Mouse (Mus musculus) spleen, adult 2 months (tissue): ENCODE measurements around the gene Cstf1.

Experiments
- CTCF ChIP-seq: fragments of 200-500 bp; IDR thresholded peaks from 2 replicates; pipeline ENCODE4 v1.5.1; 2011; ENCODE audit warnings: mild to moderate bottlenecking, inconsistent platforms; ENCODE audit not compliant: insufficient read depth, insufficient read length, insufficient replicate concordance; ENCODE audit errors: extremely low read depth
- POLR2A ChIP-seq: fragments of 200-500 bp; IDR thresholded peaks from 2 replicates; pipeline ENCODE4 v1.6.1; 2011; ENCODE audit warnings: low read depth, low read length, inconsistent platforms

GRCm38 (mm10) chr2:172343751-172344150, 26.7 kb upstream of the Cstf1 start:
- TF ChIP-seq POLR2A = no peak
- TF ChIP-seq CTCF = no peak
